Mouse (Mus musculus) NIH3T3 (cell line): ENCODE data around the gene Fancd2.

ENCODE experiments used
- DNase-seq: peaks from one replicate; pipeline ENCODE4 v3.0.0-alpha.2; 2012; ENCODE audit warnings: low read depth

The Fancd2 gene

DNA sequence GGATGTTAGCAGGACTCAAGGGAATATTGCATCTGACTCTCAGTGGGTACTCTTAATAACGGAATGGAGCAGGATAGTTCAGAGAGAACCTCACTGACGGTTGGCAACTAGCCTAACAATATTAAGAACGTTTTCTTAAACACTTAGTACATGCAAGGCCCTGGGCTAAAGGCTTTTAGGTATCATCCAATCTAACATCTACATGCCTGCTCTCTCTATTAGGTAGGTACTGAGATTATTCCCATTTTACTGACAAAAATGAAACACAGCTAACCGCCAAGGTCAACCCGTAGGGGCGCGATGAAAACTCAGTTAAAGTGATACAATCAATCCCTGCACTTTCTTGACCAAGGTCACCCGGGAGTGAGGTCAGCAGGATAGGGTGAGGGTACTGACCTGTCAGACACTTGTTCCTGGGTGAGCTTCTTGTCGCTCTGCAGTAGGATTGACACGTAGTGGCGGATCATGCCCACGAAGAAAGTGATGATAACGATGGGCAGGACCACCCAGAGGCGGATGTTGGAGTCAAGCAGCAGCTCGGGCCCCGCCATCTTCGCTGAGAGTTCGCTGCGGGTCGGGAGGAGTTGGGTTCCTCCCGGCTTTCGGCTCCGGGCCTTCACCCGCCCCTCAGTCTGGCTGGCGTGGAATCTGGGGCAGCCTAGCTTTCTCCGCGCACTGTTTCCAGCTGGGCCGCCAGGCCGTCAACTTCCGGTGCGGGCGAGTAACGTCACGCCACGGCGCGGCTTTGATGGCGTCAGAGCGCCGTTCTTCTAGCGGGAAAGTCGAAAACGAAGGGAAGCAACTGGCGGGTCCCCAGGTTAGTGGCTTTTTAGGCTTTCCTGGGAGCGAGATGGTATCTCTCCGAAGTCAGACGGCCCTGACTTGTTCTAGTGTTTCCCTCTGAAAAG lies at the start of gene Fancd2, which contains the start of gene Emc3:
Fancd2 (plus strand) TSS at position 751 of the 908 bp plus-strand sequence.
Emc3 (minus strand) TSS at position 721 of the 908 bp plus-strand sequence.
- DNase-seq = peak; percentile 96

DNA sequence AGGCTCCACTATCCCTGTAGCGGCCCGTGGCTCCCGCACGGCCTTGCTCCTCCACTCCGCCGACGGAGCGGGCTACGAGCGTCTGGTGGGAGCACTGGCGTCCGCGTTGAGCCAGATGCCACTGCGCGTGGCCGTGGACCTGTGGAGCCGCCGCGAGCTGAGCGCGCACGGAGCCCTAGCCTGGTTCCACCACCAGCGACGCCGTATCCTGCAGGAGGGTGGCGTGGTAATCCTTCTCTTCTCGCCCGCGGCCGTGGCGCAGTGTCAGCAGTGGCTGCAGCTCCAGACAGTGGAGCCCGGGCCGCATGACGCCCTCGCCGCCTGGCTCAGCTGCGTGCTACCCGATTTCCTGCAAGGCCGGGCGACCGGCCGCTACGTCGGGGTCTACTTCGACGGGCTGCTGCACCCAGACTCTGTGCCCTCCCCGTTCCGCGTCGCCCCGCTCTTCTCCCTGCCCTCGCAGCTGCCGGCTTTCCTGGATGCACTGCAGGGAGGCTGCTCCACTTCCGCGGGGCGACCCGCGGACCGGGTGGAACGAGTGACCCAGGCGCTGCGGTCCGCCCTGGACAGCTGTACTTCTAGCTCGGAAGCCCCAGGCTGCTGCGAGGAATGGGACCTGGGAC lies 48.9 kb upstream of the Fancd2 start:
- DNase-seq = no peak

- no peak for DNase-seq
Measured at GRCm38 (mm10) chr6:113483100-113483615, 48.3 kb upstream of the Fancd2 start, which contains the start of gene Creld1. TSS of gene Creld1 (plus strand) at chr6:113483297.

DNA sequence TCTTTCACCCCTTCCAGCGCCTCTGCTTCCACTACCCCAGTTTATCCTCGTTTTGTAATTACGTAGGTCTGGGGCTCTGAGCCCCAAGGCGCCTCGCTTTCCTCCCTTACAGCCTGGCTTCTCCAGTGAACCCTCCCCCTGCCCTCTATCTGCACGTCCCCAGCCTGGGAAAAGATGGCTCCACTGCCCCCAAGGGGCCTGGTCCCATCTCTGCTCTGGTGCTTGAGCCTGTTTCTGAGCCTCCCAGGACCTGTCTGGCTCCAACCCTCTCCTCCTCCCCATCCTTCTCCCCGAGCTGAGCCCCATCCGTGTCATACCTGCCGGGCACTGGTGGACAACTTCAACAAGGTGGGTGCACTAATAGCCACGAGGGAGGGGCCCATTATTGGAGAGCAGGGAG lies 47.8 kb upstream of the Fancd2 start:
- no peak for DNase-seq

- DNase-seq = peak; percentile 93
Measured at GRCm38 (mm10) chr6:113487125-113487576, 44.3 kb upstream of the Fancd2 start.

GRCm38 (mm10) chr6:113489410-113489809 lies 42.1 kb upstream of the Fancd2 start:
- no peak for DNase-seq

- DNase-seq = no peak
Measured at GRCm38 (mm10) chr6:113492101-113492864, 39.2 kb upstream of the Fancd2 start.

DNA sequence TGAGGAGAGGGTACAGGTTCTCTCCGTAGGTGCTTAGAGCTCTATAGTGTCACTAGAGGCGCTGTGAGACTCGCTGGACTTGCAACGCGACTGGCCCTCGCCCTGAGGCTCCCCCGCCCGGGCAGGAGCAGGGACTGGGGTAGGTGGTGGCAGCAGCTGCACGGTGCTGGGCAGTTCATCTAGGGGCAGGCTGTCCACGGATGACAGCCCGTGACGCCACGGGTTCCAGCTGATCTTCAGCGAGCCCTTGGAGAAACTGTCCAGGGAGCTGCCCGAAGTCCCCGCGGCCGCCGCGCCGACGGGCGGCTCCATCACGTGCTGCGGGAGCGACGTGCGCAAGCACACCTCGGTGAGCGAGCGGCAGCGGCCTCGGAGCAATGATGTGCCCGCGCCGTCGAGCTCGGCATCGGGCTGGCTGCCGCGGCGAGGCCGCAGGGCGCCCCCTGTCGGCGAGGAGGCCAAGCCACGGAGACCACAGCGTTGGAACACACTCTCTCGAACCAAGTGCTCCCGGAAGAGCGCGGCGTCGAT lies 37.2 kb upstream of the Fancd2 start:
- DNase-seq = no peak

GRCm38 (mm10) chr6:113495071-113495675 lies 36.3 kb upstream of the Fancd2 start:
- DNase-seq = no peak

DNA sequence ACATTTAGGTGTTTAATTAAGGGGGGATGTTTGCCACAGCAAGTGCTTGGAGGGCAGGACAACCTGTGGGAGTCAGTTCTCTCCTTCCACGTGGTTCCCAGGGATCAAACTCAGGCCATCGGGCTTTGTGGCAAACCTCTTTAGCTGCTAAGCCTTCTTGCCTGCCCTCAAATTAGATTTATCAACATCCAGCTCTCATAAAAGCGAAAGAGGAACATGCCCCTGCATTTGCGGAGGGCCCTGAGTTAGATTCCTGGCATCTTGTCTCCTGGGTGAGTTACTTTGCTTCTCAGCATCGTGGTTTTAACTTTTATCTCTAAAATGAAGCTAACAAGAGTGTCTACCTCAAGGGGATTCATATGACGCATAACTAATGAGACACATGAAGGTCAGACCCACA lies 32.1 kb upstream of the Fancd2 start:
- DNase-seq = no peak

- no peak for DNase-seq
Measured at GRCm38 (mm10) chr6:113501388-113502084, 29.9 kb upstream of the Fancd2 start, which contains the start of gene Prrt3. TSS of gene Prrt3 (minus strand) at chr6:113501931.

DNA sequence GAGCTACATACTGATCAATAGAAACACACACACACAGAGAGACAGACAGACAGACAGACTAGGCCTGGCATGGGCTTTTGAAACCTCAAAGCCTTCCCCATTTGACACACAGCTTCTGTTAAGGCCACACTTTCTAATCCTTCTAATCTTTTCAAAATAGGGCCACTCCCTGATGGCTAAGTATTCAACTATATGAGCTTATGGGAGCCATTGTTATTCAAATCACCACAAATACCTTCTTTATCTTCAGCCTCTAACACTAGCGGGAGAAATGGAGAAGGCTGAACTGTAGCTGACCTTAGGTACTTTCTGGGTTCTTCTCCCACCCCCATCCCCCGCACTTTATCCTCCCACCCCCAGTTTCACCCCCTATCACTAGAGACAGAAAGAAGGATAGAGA lies 28.7 kb upstream of the Fancd2 start:
- DNase-seq = no peak

DNA sequence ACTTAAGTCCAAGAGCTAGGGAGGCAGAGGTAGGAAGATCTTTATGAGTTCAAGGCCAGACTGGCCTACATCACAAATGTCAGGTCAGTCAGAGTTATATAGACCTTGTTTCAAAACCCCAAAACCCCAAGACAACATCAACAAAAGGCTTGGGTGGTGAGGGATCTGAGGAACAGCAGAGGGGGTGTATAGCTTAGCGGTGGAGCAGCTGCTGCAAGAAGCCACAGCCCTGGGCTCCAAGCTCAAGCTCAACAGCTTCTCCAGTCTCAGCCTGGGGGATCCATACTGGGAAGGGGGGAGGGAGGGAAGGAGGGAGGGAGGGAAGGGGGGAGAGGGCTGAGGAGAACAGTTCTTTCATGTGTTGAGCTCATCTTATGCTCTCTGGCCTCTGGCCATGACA lies 25.8 kb upstream of the Fancd2 start:
- no peak for DNase-seq

DNA sequence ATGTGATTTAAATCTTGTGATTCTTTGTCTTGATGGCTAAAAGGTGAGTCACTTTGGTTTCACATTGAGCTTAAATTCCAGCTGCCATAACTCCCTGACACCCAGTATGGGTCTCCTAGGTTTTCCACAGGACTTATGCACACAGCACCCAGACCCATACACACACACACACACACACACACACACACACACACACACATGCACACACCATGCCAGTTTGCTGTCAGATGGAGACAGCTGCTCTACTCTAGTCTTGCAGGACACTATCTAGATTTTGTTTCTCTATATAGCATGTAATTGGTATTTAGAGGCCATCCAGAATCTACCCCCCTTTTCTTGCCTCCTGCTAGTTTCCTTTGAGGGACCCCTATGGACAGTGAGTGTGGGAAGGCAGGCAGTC lies 24.4 kb upstream of the Fancd2 start:
- no peak for DNase-seq

DNA sequence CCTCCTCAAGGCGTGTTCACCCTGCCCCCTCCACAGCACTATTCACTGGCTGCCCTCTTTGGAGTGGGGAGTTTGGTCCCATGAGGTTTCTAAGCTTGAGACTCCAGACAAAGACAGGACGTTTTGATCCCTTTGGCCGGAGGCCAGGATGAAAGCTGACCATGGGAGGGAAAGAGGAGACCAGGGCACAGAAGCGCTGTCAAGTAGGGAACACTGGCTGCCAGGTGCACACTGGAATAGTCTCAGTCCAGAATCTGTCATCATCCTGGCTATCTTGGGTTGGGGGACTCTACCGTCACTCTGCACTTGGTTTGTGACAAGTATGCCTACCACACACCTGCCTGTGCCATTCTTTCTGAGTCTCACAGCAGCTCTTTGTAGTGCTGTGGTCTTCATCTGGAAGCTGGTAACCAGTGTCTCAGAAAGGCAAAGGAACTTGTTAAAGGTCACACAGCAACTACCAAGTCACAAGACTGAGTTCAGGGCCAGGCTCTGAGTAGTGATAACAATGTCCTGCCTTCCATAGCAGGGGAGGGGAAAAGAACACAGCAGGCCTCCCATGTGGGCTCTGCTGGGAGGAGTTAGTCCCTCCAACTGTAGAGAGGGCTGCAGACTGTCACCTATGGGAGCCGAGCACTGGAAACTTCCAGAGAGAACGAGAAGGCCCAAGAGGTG lies 23.1 kb upstream of the Fancd2 start:
- DNase-seq = no peak

DNA sequence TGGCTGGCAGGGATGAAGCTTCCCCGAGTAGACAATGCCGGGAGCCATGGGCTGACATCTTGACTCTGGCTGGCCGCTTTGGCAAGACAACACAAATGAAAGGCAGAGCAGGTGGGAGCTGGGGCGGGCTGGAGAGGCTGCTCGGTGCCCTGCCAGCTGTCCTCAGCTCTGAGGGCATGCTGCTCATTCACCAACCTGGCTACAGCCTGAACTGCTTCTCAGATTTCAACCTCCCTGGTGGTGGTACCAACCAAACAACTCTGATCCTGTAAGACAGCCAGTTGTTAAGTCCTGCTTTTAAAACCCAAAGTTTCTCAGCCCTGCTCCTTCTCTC lies 22.6 kb upstream of the Fancd2 start:
- peak; percentile 42 for DNase-seq

GRCm38 (mm10) chr6:113513944-113514343 lies 17.5 kb upstream of the Fancd2 start:
- no peak for DNase-seq

- no peak for DNase-seq
Measured at GRCm38 (mm10) chr6:113514600-113514999, 16.9 kb upstream of the Fancd2 start.

DNA sequence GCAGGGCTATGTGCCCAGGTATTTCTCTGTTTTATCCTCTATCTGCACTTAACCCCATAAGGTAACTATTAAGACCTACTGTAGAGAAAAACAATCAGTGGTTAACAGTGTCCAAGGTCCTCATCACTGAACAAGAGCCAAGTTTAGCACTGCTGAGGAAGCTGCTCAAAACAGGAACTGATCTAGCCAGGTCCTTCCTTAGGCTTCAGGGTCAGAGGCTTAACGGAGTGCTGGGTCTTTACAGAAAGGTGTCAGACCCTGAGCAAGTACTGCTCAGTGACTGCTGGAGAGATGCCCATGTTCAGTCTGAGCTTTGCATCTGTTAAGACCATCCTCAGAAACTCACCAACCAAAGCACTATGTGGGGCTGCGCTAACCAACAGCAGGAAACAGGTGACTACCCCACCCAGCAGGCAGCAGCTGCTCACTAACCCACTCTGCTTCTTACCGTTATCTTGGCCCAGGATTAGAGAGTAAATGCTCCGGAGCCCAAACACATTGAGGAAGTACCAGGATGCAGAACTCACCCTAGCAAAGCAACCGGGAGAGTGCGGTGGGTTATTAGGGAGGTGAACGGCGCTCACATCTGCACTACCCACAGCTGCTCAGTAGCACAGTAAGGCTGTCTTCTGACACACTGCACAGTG lies 13.9 kb upstream of the Fancd2 start:
- DNase-seq = no peak

GRCm38 (mm10) chr6:113522310-113522709 lies 9.2 kb upstream of the Fancd2 start:
- DNase-seq = peak; percentile 90
